Mouse (Mus musculus): ENCODE data around the gene Man2a1.

GRCm38 (mm10) chr17:64629486-64629885, 28.9 kb downstream of the Man2a1 start:
- TF ChIP-seq CTCF (IDR thresholded peaks at IDR 0.05; ENCODE audit: low read depth, low read length) (no peak), POLR2A (IDR thresholded peaks at IDR 0.05; ENCODE audit: extremely low read depth, insufficient read depth, low read length) (no peak)
